Mouse (Mus musculus) CH12.LX (cell line): ENCODE data around the gene Gm20388.

Source experiments
- CHD1 ChIP-seq: IDR thresholded peaks from 2 replicates; pipeline ENCODE4 v1.6.1; 2012; ENCODE audit warnings: low read depth, low read length, improper control_type of control experiment, inconsistent platforms
- EP300 ChIP-seq: IDR thresholded peaks from 2 replicates; pipeline ENCODE4 v1.6.1; 2011; ENCODE audit warnings: low read length, improper control_type of control experiment
- KAT2A ChIP-seq: IDR thresholded peaks from 2 replicates; pipeline ENCODE4 v1.6.1; 2012; ENCODE audit warnings: low read length, improper control_type of control experiment, inconsistent platforms; ENCODE audit not compliant: insufficient replicate concordance
- MAZ ChIP-seq: IDR thresholded peaks from 2 replicates; pipeline ENCODE4 v1.6.1; 2012; ENCODE audit warnings: low read depth, mild to moderate bottlenecking, inconsistent platforms, low read length, improper control_type of control experiment, moderate library complexity
- POLR2AphosphoS2 ChIP-seq: IDR thresholded peaks from 2 replicates; pipeline ENCODE4 v1.6.1; 2011; ENCODE audit warnings: low read depth, low read length, improper control_type of control experiment
- TBP ChIP-seq: conservative IDR thresholded peaks from 2 replicates; pipeline ENCODE4 v1.6.1; 2011; ENCODE audit warnings: low read depth, low read length, improper control_type of control experiment
- ZC3H11A ChIP-seq: IDR thresholded peaks from 2 replicates; pipeline ENCODE4 v1.6.1; 2012; ENCODE audit warnings: low read depth, mild to moderate bottlenecking, inconsistent platforms, low read length, improper control_type of control experiment

DNA sequence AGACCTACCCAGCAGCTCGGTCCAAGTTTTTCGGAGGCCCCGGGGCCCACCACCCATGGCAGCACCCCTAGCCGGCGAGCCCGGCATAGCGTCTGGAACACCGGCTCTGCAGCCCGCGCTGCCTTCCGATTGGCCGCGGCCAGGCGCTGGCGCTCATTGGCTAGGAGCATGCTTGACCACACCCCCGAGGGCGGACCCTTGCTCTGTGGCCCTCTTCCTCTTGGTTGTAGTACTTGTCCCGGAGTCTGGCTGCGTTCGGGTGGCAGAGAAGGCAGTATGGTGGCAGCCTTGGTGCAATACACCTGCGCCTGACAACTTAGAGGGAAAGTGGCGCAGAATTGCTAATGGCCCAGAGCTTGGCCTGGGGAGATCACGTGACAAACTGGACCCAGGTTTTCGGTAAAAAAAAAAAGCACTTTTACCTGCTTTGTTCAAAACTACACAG, 3407.8 kb downstream of the Gm20388 start, which contains the start of gene Fanca:
- TF ChIP-seq KAT2A (no peak), EP300 (no peak), ZC3H11A (no peak), CHD1 (peak; percentile 64; the same call in 1 of the 2 replicates), POLR2AphosphoS2 (peak; percentile 77; the same call in 1 of the 2 replicates), MAZ (no peak), TBP (peak; percentile 64)
